Mouse (Mus musculus): ENCODE measurements at regions not wholly inside any gene's neighbourhood (a gene's known extent, or its start where the extent isn't known, plus 50 kb on each side); places are given as distances from the start of the nearest gene placed in this dataset.

- Histone ChIP-seq H3K4me3 (no peak overlapping the region), H3K27me3 (no peaks in the 10 kb centered on the region), H3K4me1 (replicated peaks) (peaks cover 5% of the 10 kb centered on the region), H3K9me3 (no peaks in the 10 kb centered on the region), H3K27ac (no peak overlapping the region), H3K9ac (no peak overlapping the region), H3K4me2 (no peak overlapping the region), H3K36me3 (no peaks in the 10 kb centered on the region)
- ATAC-seq (ENCODE audit: low FRiP score): no peak
- 40% methylated on average over 9 of the region's 9 CpGs for WGBS
Measured at GRCm38 (mm10) chr8:80149458-80150083, 91.8 kb upstream of the Hhip start.

GRCm38 (mm10) chr8:80147929-80148328, 90.1 kb upstream of the Hhip start:
- no peak for ATAC-seq (ENCODE audit: low FRiP score)
- no peak overlapping the region for H3K4me3 ChIP-seq
- no peak overlapping the region for H3K9ac ChIP-seq
- H3K27ac ChIP-seq: no peak overlapping the region
- no peaks in the 10 kb centered on the region for H3K9me3 ChIP-seq
- H3K36me3 ChIP-seq: no peaks in the 10 kb centered on the region
- no peak overlapping the region for H3K4me2 ChIP-seq
- peaks cover 5% of the 10 kb centered on the region for H3K4me1 ChIP-seq (replicated peaks)
- 94% methylated on average over 3 of the region's 3 CpGs for WGBS
- no peaks in the 10 kb centered on the region for H3K27me3 ChIP-seq

GRCm38 (mm10) chr8:80138481-80138880, 80.7 kb upstream of the Hhip start:
- ATAC-seq (ENCODE audit: low FRiP score): no peak
- Histone ChIP-seq H3K9ac (no peak overlapping the region), H3K4me1 (replicated peaks) (no peaks in the 10 kb centered on the region; the same call in 1 of the 2 replicates), H3K27me3 (no peaks in the 10 kb centered on the region), H3K27ac (no peak overlapping the region), H3K36me3 (no peaks in the 10 kb centered on the region), H3K4me2 (no peak overlapping the region), H3K9me3 (no peaks in the 10 kb centered on the region), H3K4me3 (no peak overlapping the region)
- WGBS: 52% methylated on average over 6 of the region's 6 CpGs

GRCm38 (mm10) chr8:80120378-80120965, 62.7 kb upstream of the Hhip start:
- H3K4me1 ChIP-seq (replicated peaks): peaks cover 5% of the 10 kb centered on the region; the same call in 1 of the 2 replicates
- H3K4me2 ChIP-seq: no peak overlapping the region
- H3K27ac ChIP-seq: no peak overlapping the region
- H3K36me3 ChIP-seq: no peaks in the 10 kb centered on the region
- no peaks in the 10 kb centered on the region for H3K27me3 ChIP-seq
- H3K9ac ChIP-seq: no peak overlapping the region
- no peak for ATAC-seq (ENCODE audit: low FRiP score)
- 95% methylated on average over 3 of the region's 3 CpGs for WGBS
- H3K9me3 ChIP-seq: no peaks in the 10 kb centered on the region
- no peak overlapping the region for H3K4me3 ChIP-seq

GRCm38 (mm10) chr8:80117328-80117727, 59.5 kb upstream of the Hhip start:
- Histone ChIP-seq H3K4me1 (replicated peaks) (peaks cover 5% of the 10 kb centered on the region; the same call in 1 of the 2 replicates), H3K9me3 (no peaks in the 10 kb centered on the region), H3K9ac (no peak overlapping the region), H3K36me3 (no peaks in the 10 kb centered on the region), H3K4me3 (no peak overlapping the region), H3K27ac (no peak overlapping the region), H3K4me2 (no peak overlapping the region), H3K27me3 (no peaks in the 10 kb centered on the region)
- no peak for ATAC-seq (ENCODE audit: low FRiP score)
- 43% methylated on average over 4 of the region's 4 CpGs for WGBS

Measured in hindbrain, embryonic 13.5 days (tissue).